Mouse (Mus musculus): ENCODE measurements around the gene Rpl10a.
"Not testable (repeated sequence)": the region's sequence is repeated elsewhere in the genome, so short reads cannot be mapped to it uniquely, and the experiment has no call there.

Gene Rpl10a

GRCm38 (mm10) chr17:28358576-28359261 is 30.4 kb downstream of the Rpl10a start:
- not testable (repeated sequence) for DNase-seq (ENCODE audit: low read depth, low spot score)

DNA sequence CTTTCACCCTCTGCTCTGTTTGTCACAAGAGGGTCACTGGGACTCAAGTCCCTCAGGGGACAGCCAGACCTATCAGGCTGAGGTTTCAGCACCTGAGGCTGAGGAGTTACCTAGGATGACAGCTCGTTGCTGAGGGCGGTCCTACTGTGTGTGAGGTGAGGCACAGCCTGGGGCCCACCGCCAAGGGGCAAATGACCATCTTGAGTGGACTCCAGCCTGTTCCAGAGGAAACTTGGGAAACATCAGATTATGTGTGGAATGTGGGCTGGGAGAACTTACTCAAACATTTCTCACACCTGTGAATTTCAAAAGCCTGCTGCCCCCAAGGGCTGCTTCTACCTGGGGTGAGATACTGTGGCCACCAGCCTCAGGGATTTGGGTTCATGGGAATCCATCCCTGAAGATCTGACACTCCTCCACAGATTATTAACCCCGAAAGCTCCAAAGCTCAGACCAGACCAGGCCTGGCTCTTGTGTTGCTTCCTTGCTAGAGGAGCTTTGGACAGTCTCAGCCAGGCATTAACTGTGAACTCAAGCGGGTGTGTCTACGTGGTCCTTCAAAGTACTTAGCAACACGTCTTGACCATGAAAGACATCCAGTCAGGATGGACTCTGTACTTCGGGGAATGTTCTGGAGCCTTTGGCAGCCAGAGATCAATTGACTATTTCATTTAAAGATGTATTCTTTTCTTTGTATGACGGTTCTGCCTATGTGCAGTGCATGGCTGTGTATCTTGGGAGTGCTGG is 32.4 kb downstream of the Rpl10a start:
- DNase-seq (ENCODE audit: low read depth, low spot score): no peak

DNA sequence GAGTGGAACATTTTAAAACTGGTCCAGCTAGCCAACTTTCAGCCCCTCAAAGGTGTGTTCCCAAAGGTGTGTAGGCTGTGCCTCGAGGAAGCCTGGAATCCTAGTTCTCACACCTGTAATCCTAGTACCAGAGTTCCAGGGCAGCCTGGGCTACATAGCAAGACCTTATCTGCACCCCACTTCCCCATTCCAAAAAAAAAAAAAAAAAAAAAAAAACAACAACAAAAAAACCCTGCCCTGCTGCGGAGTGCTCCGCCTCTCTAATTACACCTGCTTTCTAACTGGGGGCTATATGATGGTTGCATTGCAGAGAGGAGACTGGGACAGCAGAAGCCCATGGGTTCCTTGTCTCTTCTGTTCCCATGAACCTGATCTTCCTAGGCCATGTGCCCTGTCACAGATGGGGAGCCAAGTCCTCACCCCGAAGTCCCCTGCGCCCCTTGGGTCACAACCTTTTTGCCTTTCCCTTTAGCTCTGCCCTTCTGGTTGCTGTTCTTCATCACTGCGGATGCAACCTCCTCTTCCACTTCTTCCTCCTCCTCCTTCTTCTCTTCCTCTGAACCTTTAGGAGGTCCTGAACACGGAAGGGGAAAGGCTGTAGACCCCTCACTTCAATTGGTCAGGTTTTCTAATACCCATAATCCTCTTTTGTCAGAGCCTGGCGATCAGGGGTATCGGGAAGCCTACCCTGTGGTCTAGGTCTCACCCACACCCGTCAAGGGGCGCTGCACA is 33.8 kb downstream of the Rpl10a start:
- no peak for DNase-seq (ENCODE audit: low read depth, low spot score)

GRCm38 (mm10) chr17:28362653-28363292 is 34.5 kb downstream of the Rpl10a start:
- DNase-seq (ENCODE audit: low read depth, low spot score): no peak

DNA sequence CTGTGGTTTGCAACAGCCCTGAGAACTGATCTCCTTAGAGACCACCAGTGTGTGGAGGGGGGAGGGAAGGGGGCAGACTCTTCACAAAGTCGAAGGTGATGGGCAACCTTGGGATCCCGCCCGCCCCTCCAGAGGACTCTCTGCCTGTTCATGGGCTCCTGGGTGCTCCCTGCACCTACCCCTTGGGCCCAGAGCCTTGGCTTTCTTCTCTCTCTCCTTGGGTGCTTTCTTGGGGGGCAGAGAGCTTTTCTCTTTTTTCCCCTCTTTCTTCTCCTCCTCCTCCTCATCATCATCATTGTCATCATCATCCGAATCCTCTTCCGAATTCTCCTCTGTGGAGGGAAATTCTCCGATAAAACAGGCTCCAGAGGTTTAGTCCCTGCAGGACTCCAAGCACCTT is 35.2 kb downstream of the Rpl10a start:
- no peak for DNase-seq (ENCODE audit: low read depth, low spot score)

GRCm38 (mm10) chr17:28365122-28365521 is 36.9 kb downstream of the Rpl10a start, which contains the start of gene Tulp1:
Gene Tulp1, minus strand, starts transcription at chr17:28365222.
- DNase-seq (ENCODE audit: low read depth, low spot score): no peak

DNA sequence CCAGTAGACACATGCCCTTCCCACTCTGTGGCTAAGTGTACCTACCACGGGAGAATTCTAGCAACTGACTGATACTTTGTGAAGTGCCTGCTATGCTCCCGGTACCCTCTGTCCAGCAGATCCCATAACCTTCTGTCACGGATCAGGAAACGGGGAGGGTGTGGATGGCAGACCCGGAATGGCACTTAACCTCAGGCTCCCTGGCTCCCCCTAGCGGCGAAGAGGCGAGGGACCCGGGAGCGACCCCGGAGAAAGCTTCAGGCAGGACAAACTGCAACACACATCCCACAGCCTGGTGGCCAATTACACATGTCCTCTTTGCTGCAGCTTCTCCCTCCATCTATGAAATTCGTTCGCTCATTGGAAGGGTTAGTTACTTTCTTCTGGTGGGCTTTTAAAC is 40.2 kb downstream of the Rpl10a start:
- no peak for DNase-seq (ENCODE audit: low read depth, low spot score)

GRCm38 (mm10) chr17:28369056-28369455 is 40.8 kb downstream of the Rpl10a start:
- no peak for DNase-seq (ENCODE audit: low read depth, low spot score)

DNA sequence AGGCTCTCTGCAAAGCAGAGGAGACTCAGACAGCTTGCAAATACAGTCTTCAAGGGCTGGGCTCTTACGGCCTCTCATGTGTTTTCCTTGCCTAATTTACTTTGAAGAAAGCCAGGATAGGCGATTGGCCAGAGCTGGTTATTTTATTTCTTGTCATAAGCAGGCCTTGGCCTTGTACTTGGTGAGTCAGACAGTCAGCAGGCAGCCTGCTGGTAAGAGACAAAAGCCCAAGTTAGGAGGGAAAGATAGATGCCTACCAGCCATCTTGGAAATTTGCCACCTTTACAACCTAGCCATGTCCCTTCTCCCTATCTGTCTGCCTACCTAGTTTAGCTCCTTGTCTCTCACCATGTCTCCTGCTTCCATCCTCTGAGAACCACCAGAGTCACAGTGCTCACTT is 43.0 kb downstream of the Rpl10a start:
- no peak for DNase-seq (ENCODE audit: low read depth, low spot score)

DNA sequence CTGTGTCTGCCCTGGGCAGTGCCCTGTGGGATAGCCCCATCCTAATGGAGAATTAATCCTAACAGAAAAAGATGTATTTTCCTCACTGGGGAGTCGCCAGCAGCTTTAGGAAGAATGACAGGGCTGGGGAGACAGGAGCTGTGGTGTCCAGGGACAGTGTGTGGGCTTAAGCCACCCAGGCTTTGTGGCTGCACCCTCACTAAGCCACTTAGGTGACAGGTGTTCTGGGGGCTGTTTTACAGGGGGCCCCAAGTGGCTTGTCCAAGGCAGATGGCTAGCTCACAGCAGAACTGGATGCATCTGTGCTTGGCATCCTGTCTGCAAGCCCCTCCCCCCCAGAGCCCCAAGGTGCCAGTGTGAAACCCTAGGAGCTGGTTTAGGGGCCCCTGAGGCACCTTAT is 43.7 kb downstream of the Rpl10a start:
- DNase-seq (ENCODE audit: low read depth, low spot score): no peak

GRCm38 (mm10) chr17:28373821-28374220 is 45.5 kb downstream of the Rpl10a start:
- no peak for DNase-seq (ENCODE audit: low read depth, low spot score)

DNA sequence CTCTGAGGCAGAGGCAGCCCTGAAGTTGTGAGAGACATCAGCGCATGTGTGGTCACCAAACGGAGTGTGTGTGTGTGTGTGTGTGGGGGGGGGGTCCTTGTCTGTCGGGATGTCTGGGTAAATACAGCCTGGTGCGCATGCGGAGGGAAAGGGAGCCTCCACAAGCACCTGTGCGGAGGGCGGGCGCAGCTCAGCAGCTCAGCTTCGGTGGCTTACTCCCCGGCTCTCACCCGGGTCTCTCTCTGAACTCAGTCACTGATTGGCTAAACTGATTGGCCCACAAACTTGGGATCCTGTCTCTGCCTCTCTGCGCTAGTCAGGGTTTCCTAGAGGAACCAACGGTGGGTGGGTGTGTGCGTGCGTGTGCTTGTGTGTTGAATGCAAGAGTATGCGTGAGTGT is 46.2 kb downstream of the Rpl10a start:
- no peak for DNase-seq (ENCODE audit: low read depth, low spot score)

GRCm38 (mm10) chr17:28375592-28376061 is 47.4 kb downstream of the Rpl10a start:
- DNase-seq (ENCODE audit: low read depth, low spot score): no peak

- DNase-seq (ENCODE audit: low read depth, low spot score): no peak
Observed at GRCm38 (mm10) chr17:28380255-28380654, 52.0 kb downstream of the Rpl10a start.
